32 mouse cellular contexts compared by ENCODE assay signal in genomic region chr2:75039066-75039465, GRCm38 (mm10).
DNase-seq lines count a peak whose midpoint lies in the region; ATAC-seq and TF ChIP-seq lines count a peak whose summit lies in the region.
"Had no signal": no experiment of that assay in that cellular context is flagged by ENCODE, and none has a peak within 500 bp of the region (broad histone marks: within the 10 kb centered on the region; RNA-seq: fewer than 3 reads in every experiment).

No protein-coding gene starts in this region.

- intact Hi-C loops in left cerebral cortex, postnatal 4 days (cut with DNase I): no loop called here

- no peaks in the 10 kb centered on the region for H3K27me3 ChIP-seq in lung, embryonic 14.5 days (ENCODE audit: insufficient read depth, low read length)
- no peaks in the 10 kb centered on the region for H3K27me3 ChIP-seq in heart, embryonic 16.5 days (ENCODE audit: control insufficient read depth, insufficient read depth, low read length)
- no peaks in the 10 kb centered on the region for H3K27me3 ChIP-seq in intestine, embryonic 15.5 days (replicated peaks)
- H3K27me3 ChIP-seq: embryonic facial prominence, embryonic 15.5 days; forebrain, embryonic 12.5 days; hindbrain, embryonic 15.5 days; kidney, embryonic 15.5 days; liver, embryonic 12.5 days; midbrain, embryonic 12.5 days; neural tube, embryonic 12.5 days had no signal

- H3K27ac ChIP-seq in lung, embryonic 14.5 days (ENCODE audit: low read depth): no peak overlapping the region
- H3K27ac ChIP-seq in heart, embryonic 16.5 days (ENCODE audit: low read length): peak overlapping the region; percentile 46; the same call in 1 of the 2 replicates
- no peak overlapping the region for H3K27ac ChIP-seq in intestine, embryonic 15.5 days
- H3K27ac ChIP-seq: embryonic facial prominence, embryonic 15.5 days; forebrain, embryonic 12.5 days; hindbrain, embryonic 10.5 days; hindbrain, embryonic 15.5 days; kidney, embryonic 15.5 days; limb, embryonic 13.5 days; liver, embryonic 12.5 days; midbrain, embryonic 12.5 days; neural tube, embryonic 12.5 days; stomach, postnatal 0 days had no signal

- no peaks in the 10 kb centered on the region for H3K36me3 ChIP-seq in lung, embryonic 14.5 days (ENCODE audit: insufficient read depth)
- no peaks in the 10 kb centered on the region for H3K36me3 ChIP-seq in heart, embryonic 16.5 days (ENCODE audit: control insufficient read depth, insufficient read depth)
- H3K36me3 ChIP-seq in intestine, embryonic 15.5 days: no peaks in the 10 kb centered on the region
- H3K36me3 ChIP-seq: embryonic facial prominence, embryonic 15.5 days; forebrain, embryonic 12.5 days; hindbrain, embryonic 10.5 days; hindbrain, embryonic 15.5 days; kidney, embryonic 15.5 days; limb, embryonic 13.5 days; liver, embryonic 12.5 days; midbrain, embryonic 12.5 days; neural tube, embryonic 12.5 days had no signal

- 16% methylated on average over 3 of the region's 3 CpGs for WGBS in lung, embryonic 14.5 days
- 25% methylated on average over 3 of the region's 3 CpGs for WGBS in heart, embryonic 16.5 days
- 34% methylated on average over 3 of the region's 3 CpGs for WGBS in intestine, embryonic 15.5 days

- H3K9ac ChIP-seq in lung, embryonic 14.5 days: no peak overlapping the region
- no peak overlapping the region for H3K9ac ChIP-seq in heart, embryonic 16.5 days (ENCODE audit: low read length)
- no peak overlapping the region for H3K9ac ChIP-seq in intestine, embryonic 15.5 days
- H3K9ac ChIP-seq: embryonic facial prominence, embryonic 15.5 days; forebrain, embryonic 12.5 days; hindbrain, embryonic 15.5 days; kidney, embryonic 15.5 days; limb, embryonic 13.5 days; liver, embryonic 12.5 days; midbrain, embryonic 12.5 days; neural tube, embryonic 12.5 days had no signal

- no peak overlapping the region for H3K4me3 ChIP-seq in lung, embryonic 14.5 days (ENCODE audit: low read depth, low read length)
- H3K4me3 ChIP-seq in heart, embryonic 16.5 days (ENCODE audit: low read length): no peak overlapping the region
- no peak overlapping the region for H3K4me3 ChIP-seq in intestine, embryonic 15.5 days (replicated peaks)
- H3K4me3 ChIP-seq: embryonic facial prominence, embryonic 15.5 days; forebrain, embryonic 12.5 days; hindbrain, embryonic 10.5 days; hindbrain, embryonic 15.5 days; kidney, embryonic 15.5 days; limb, embryonic 13.5 days; liver, embryonic 12.5 days; midbrain, embryonic 12.5 days; myocyte; neural tube, embryonic 12.5 days had no signal

- TF ChIP-seq CTCF in lung, embryonic 14.5 days (IDR thresholded peaks at IDR 0.05; ENCODE audit: low read depth): no peak

- no peak overlapping the region for H3K4me2 ChIP-seq in lung, embryonic 14.5 days
- no peak overlapping the region for H3K4me2 ChIP-seq in heart, embryonic 16.5 days (ENCODE audit: low read depth, low read length)
- H3K4me2 ChIP-seq in intestine, embryonic 15.5 days (replicated peaks): no peak overlapping the region
- H3K4me2 ChIP-seq: embryonic facial prominence, embryonic 15.5 days; forebrain, embryonic 12.5 days; hindbrain, embryonic 15.5 days; kidney, embryonic 15.5 days; limb, embryonic 13.5 days; liver, embryonic 12.5 days; midbrain, embryonic 12.5 days; neural tube, embryonic 12.5 days had no signal

- no peak for ATAC-seq in lung, embryonic 14.5 days (ENCODE audit: insufficient read depth)
- peak; percentile 80 for ATAC-seq in heart, embryonic 16.5 days (replicated peaks; ENCODE audit: extremely low read depth, insufficient read depth, low FRiP score)
- no peak for ATAC-seq in intestine, embryonic 15.5 days
- ATAC-seq: activated CD4-positive, CD25-positive, alpha-beta regulatory T cell, adult 4 months; inflammation-experienced regulatory T-cells, adult 6 months; liver, embryonic 12.5 days had no signal

- DNase-seq in heart, adult 8-10 months (ENCODE audit: low spot score): peak; percentile 21
- no peak for DNase-seq in heart, postnatal 4 days
- DNase-seq in lung, embryonic 14.5 days: peak; percentile 47
- no peak for DNase-seq in lung, postnatal 4 days
- no peak for DNase-seq in left cerebral cortex, postnatal 4 days
- DNase-seq: adrenal gland, adult 2 months; adrenal gland, postnatal 36 days; B cell, adult 2 months; cerebellum, adult 18-20 months; cerebellum, postnatal 10 days; gastrocnemius, postnatal 10 days; kidney, adult 18-20 months; kidney, postnatal 25 days; lung, adult 18-20 months; right cerebral cortex, postnatal 4 days; thymus, adult 18-20 months; thymus, postnatal 4 days had no signal

- H3K4me1 ChIP-seq in lung, embryonic 14.5 days (ENCODE audit: insufficient read depth): no peaks in the 10 kb centered on the region
- peaks cover 20% of the 10 kb centered on the region for H3K4me1 ChIP-seq in heart, embryonic 16.5 days (ENCODE audit: control insufficient read depth, insufficient read depth, low read length)
- no peaks in the 10 kb centered on the region for H3K4me1 ChIP-seq in intestine, embryonic 15.5 days (replicated peaks)
- H3K4me1 ChIP-seq: forebrain, embryonic 12.5 days; hindbrain, embryonic 10.5 days; hindbrain, embryonic 15.5 days; liver, embryonic 12.5 days; midbrain, embryonic 12.5 days; neural tube, embryonic 12.5 days had no signal

- no peaks in the 10 kb centered on the region for H3K9me3 ChIP-seq in lung, embryonic 14.5 days (ENCODE audit: low read depth, low read length)
- H3K9me3 ChIP-seq in heart, embryonic 16.5 days (replicated peaks; ENCODE audit: control insufficient read depth, low read length): no peaks in the 10 kb centered on the region
- H3K9me3 ChIP-seq in intestine, embryonic 15.5 days: no peaks in the 10 kb centered on the region
- H3K9me3 ChIP-seq: embryonic facial prominence, embryonic 15.5 days; forebrain, embryonic 12.5 days; hindbrain, embryonic 10.5 days; hindbrain, embryonic 15.5 days; kidney, embryonic 15.5 days; limb, embryonic 13.5 days; liver, embryonic 12.5 days; midbrain, embryonic 12.5 days; neural tube, embryonic 12.5 days had no signal

Comparison
In these comparisons a context has a peak if more than half of its experiments do, and no peak if none do; other contexts are left out.
1. DNase-seq: peak in heart, adult 8-10 months (single experiment) and lung, embryonic 14.5 days (single experiment); none in heart, postnatal 4 days (single experiment), lung, postnatal 4 days (0 of 2) and left cerebral cortex, postnatal 4 days (single experiment).